Mouse (Mus musculus) embryonic stem cell, embryonic (primary cell): ENCODE results near the gene Heg1.

Experiments used
- CTCF ChIA-PET, 4 experiments: fragments of 300-600 bp in 2 of 4; fragments of 350-600 bp in 2 of 4; sonication (Branson Sonifier 250); formaldehyde crosslinking; loops; one replicate each; lab custom pipeline; 2022; ENCODE audit warnings: inconsistent platforms in 2 of 4; lab: Charles Lee
- POLR2A ChIA-PET, 4 experiments: fragments of 300-600 bp in 2 of 4; fragments of 350-600 bp in 2 of 4; sonication (Branson Sonifier 250); formaldehyde crosslinking; loops; one replicate each; lab custom pipeline; 2022; ENCODE audit warnings: antibody characterized with exemption in 4 of 4, inconsistent platforms in 1 of 4; lab: Charles Lee

Gene Heg1

DNA sequence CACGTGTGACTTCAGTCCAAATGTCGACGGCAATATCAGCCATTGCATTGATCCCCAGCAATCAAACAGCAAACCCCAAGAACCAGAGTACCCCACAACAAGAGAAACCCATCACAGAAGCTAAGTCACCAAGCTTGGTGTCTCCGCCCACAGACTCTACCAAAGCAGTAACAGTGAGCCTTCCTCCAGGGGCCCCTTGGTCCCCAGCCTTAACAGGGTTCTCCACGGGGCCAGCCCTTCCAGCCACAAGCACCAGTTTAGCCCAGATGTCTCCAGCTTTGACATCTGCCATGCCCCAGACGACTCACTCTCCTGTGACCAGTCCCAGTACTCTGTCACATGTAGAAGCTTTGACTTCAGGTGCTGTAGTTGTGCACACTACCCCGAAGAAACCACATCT lies 42.7 kb downstream of the Heg1 start:
- POLR2A ChIA-PET: interaction anchor here in 1 of 4 experiments (1.6 kb wide), 1 partner anchor 13 kb away, joined by 3 read pairs; no protein-coding TSS in a partner anchor
- CTCF ChIA-PET: interaction anchor here in 1 of 4 experiments (0.7 kb wide), 1 partner anchor 193 kb away, joined by 3 read pairs; no protein-coding TSS in a partner anchor

DNA sequence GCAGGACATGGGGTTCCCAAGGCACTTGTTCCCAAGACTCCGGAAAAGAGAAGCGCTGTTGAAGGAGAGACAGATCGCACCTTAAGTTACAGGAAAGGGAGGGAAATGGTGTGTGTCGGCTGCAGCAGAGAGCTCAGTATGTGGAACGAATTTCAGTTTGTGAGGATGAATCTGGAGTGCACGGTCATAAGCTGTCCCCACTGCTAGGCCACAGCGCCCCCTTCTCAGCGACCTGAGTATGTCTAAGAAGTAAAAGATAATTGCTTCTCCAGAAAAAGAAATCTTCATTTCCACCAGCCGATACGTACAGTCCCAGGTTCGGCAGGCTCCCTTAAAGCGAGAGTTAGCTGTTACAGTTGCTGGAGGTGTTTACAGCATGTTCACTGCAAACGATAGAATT lies 44.3 kb downstream of the Heg1 start:
- POLR2A ChIA-PET: interaction anchor here in 3 of 4 experiments (0.7 to 1.6 kb wide), 5 partner anchors 14 to 660 kb away, joined by 3 to 5 read pairs (median 3); no protein-coding TSS in a partner anchor
- CTCF ChIA-PET: interaction anchor here (0.6 to 1.4 kb wide), 10 partner anchors 11 to 585 kb away, joined by 3 to 8 read pairs (median 4); no protein-coding TSS in a partner anchor

DNA sequence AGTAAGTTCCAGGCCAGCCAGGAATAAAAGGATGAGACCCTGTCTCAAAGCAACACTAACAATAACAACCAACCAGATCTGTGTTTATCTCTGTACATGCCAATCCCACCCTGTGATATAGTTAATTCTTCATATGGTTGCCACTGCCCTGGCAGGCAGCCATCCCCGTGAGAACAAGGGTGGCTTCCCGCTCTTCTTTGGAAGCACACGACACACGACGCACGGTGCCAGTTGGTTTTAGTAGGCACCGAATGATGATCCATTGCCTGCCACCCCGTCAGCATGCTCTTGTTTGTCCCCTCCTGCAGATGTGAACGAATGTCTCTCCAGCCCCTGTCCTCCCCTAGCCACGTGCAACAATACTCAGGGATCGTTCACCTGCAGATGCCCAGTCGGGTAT lies 47.1 kb downstream of the Heg1 start:
- POLR2A ChIA-PET: no interaction called here
- CTCF ChIA-PET: interaction anchor here in 1 of 4 experiments (0.5 kb wide), 1 partner anchor 79 kb away, joined by 3 read pairs; no protein-coding TSS in a partner anchor

DNA sequence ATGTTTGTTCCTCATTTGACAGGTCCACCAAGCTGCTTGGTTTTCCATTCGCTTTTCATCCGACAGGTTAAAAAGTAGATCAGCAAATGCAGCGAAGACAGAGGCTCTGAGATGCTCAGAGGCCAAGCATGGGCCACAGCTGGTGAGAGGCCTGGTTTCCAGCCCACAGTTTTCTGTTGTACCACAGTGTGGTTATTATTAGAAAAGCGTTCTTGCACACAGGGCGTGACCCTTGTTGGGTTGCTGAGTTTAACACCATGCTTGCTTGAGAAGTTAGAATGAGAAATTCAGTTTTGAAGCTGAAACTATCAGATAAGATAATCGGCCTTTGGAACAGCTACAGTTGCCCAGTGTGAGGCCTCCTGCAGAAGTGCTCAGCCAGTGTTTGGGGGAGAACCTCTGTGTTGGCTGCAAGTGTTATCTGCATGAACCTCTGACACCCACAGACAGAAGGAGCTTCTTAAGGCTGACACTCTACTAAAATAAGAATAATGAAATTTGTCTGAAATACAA lies 48.1 kb downstream of the Heg1 start:
- CTCF ChIA-PET: interaction anchor here in 1 of 4 experiments (0.6 kb wide), 1 partner anchor 12 kb away, joined by 4 read pairs; no protein-coding TSS in a partner anchor
- POLR2A ChIA-PET: interaction anchor here in 2 of 4 experiments (0.6 to 1.2 kb wide), 3 partner anchors 9 to 553 kb away, joined by 3 to 4 read pairs (median 3); no protein-coding TSS in a partner anchor

DNA sequence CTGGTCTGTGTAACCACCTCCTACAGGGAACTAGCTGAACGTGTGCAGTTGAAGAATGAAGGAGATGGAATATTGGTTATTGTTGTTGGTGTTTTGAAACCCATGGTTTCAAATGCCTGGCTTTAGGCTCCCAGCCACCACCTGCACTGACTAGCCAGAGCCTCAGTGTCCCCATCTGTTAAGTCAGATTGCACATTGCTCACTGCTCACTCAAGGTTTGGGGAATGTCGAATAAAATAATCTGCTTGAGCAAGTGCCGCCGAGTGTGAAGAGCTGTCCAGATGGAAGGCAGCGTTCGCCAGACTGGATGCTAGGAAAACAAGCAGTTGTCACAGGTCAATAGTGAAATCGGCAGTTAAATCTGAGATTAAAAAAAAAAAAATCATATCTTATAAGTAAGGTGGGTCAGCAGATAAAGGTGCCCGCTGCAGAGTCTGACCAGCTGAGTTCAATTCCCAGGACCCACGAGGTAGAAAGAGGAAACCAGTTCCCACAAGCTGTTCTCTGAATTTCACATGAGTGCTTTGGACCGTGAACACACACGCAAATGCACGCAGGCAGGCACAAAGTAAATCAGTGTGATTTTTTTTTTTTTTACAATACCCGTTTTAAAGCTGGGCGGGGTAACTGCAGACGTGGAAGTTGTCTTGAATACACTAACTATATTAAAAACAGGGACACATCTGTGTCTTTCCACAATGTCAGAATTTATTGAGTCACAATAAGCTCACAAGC lies 48.8 kb downstream of the Heg1 start:
- POLR2A ChIA-PET: interaction anchor here in 3 of 4 experiments (0.5 to 3.8 kb wide), 12 partner anchors 9 to 553 kb away, joined by 3 to 20 read pairs (median 3); no protein-coding TSS in a partner anchor
- CTCF ChIA-PET: interaction anchor here in 3 of 4 experiments (0.5 to 2.0 kb wide), 5 partner anchors 12 to 406 kb away, joined by 3 to 8 read pairs (median 4); no protein-coding TSS in a partner anchor

DNA sequence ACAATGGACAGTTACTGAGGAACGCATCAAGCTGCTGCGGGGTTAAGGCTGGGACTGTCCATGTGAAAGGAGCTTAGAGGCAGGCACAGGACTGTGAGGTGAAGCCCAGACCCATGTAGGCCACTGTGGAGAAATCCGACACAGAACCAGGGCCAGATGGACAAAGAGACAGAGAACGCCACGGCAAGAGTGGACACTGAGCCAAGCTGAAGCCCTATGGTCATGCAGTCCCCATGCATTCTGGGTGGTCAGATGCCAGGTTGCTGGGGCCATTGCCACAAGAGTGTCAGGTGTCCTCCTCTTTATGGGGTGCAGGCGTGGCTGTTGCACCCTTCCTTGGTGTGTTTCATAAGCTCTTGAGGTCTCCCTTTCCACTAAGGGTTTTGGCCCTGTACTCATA lies 49.7 kb downstream of the Heg1 start:
- CTCF ChIA-PET: interaction anchor here in 2 of 4 experiments (0.5 to 2.0 kb wide), 4 partner anchors 11 to 217 kb away, joined by 3 to 10 read pairs (median 6); no protein-coding TSS in a partner anchor
- POLR2A ChIA-PET: interaction anchor here in 3 of 4 experiments (0.7 to 3.8 kb wide), 10 partner anchors 13 to 353 kb away, joined by 3 to 20 read pairs (median 3); partner anchors contain the start of gene Zfp148 (in 1 of the 3)

DNA sequence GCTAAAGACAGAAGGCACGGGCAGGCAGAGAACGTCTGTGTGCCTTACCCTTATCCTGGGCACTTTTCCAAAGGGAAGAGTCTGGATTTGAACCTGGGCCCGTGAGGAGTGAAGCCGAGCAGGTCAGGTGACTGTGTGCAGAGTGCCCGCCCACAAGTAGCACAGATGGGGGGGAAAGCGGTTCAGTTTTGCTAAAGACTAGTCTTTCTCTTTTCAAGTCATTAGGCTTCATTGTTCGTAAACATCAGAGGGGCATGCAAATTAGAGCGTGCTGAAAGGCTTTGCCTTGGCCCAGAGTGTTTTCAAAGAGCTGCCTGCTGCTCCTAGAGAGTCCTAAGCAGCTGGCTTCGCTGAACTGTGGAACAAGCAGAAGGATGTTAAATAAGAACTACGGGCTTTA lies 50.4 kb downstream of the Heg1 start:
- CTCF ChIA-PET: interaction anchor here in 3 of 4 experiments (0.5 to 2.0 kb wide), 19 partner anchors 10 to 1418 kb away, joined by 3 to 11 read pairs (median 3); partner anchors contain the start of genes Fyttd1 (in 1 of the 3) and Rubcn (in 1 of the 3)
- POLR2A ChIA-PET: interaction anchor here in 3 of 4 experiments (0.7 to 3.8 kb wide), 20 partner anchors 9 to 409 kb away, joined by 3 to 20 read pairs (median 3); partner anchors contain the start of gene Zfp148 (in 1 of the 3)

DNA sequence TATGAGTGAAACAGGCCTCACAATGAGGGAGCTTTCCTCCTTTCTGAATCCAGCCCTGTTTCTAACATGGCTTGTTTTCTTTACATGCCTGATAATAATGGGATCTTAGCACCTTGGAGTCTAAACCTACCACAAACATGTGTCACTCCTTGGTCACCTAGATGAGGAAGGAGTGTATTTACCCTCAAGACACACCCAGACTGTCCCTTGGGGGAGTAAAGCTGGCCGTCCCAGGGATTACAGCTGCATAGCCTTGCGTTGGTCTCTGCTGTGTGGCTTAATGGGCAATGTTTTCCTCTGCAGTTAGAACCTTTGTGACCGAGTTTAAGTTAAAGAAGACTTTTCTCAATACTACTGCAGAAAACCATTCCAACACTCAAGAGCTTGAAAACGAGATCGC lies 51.1 kb downstream of the Heg1 start:
- ChIA-PET POLR2A (interaction anchor here in 3 of 4 experiments (0.5 to 3.8 kb wide), 22 partner anchors 10 to 716 kb away, joined by 3 to 20 read pairs (median 3); partner anchors contain the start of gene Osbpl11 (in 1 of the 3)), CTCF (interaction anchor here in 3 of 4 experiments (0.5 to 2.0 kb wide), 22 partner anchors 9 to 1418 kb away, joined by 3 to 11 read pairs (median 3); partner anchors contain the start of genes Fyttd1 (in 1 of the 3) and Rubcn (in 1 of the 3))

DNA sequence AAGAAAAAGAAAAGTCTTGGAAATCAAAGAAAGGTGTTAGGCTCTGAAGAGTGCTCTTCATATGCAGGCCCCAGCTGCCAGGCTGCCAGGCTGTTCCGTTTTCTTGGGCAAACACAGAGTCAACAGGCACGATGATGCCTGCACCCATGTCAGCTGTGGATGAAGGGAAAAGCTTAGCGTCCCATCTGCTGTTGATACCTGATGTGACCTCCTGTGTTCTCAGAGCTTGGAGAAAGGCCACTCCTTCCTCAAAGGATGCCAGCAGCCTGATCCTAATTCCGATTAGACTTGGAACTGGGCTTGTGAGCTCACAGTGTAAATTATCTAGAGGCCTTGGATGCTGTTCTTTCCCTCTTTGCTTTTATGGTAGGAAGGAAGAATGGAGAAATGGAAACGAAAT lies 51.6 kb downstream of the Heg1 start:
- ChIA-PET POLR2A (interaction anchor here (0.5 to 3.8 kb wide), 11 partner anchors 12 to 551 kb away, joined by 3 to 20 read pairs (median 4); partner anchors contain the start of gene Osbpl11 (in 1 of the 4)), CTCF (interaction anchor here in 3 of 4 experiments (0.8 to 2.0 kb wide), 10 partner anchors 9 to 347 kb away, joined by 3 to 11 read pairs (median 4); no protein-coding TSS in a partner anchor)

DNA sequence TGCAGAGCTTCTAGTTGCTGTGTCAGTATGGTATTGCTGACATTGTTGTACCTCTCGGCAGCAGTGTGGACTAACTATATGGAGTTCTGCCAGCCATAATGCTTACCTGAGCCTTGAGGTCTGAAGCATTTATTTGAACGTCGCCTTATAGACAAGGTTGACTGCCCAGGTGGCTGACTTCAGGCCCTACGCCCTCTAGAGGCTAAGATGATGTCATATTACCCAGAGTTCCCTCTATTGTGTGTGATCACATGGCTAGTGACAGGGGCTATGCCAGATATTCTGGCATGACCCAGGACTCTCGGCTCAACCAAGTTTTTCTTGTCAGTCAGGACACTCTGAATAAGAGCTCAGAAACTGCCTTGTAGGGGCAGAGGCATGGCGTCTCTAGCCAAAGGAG lies 52.6 kb downstream of the Heg1 start:
- ChIA-PET CTCF (interaction anchor here in 3 of 4 experiments (0.9 to 1.7 kb wide), 7 partner anchors 8 to 177 kb away, joined by 3 to 5 read pairs (median 4); no protein-coding TSS in a partner anchor), POLR2A (interaction anchor here in 1 of 4 experiments (3.8 kb wide), 1 partner anchor 22 kb away, joined by 20 read pairs; no protein-coding TSS in a partner anchor)

DNA sequence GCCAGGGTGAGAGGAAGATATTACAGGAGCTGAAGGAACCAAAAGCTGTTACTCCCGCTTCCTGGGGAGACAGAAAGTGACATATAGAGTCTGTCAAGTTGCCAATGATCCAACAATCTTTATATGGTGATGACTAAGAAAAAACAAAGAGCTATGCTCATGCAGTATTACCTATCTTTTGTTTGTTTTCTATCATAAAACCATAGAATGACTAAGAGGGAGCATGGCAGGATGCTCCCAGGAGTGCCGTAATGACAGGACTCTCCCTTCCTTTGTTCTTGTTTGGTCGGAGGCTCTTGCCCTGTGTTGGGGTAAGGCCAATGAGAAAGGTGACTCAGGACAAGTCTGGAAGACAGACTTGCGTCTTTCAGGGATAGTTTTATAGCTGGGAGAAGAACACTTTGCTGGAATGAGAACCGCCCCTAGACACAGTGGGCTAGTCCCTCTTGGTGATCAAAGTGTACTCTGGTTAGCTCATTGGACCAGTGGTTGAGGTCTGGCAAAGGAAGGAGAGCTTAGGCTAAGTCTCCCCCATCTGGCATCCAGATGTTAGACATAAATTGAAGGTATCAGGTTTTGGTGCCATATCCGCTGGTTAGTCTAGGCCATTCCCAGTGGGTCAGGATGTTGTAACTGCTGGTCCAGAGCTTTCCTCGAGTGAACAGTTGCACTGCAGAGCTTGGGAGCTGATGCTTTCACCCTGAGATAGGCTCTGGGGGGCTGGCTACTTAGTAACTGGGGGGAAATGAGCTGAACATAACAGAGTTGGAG lies 55.0 kb downstream of the Heg1 start:
- ChIA-PET CTCF (interaction anchor here (0.5 to 3.1 kb wide), 25 partner anchors 11 to 617 kb away, joined by 3 to 10 read pairs (median 3); no protein-coding TSS in a partner anchor), POLR2A (interaction anchor here in 2 of 4 experiments (0.8 to 1.1 kb wide), 2 partner anchors 25 to 220 kb away, joined by 3 to 4 read pairs; no protein-coding TSS in a partner anchor)

DNA sequence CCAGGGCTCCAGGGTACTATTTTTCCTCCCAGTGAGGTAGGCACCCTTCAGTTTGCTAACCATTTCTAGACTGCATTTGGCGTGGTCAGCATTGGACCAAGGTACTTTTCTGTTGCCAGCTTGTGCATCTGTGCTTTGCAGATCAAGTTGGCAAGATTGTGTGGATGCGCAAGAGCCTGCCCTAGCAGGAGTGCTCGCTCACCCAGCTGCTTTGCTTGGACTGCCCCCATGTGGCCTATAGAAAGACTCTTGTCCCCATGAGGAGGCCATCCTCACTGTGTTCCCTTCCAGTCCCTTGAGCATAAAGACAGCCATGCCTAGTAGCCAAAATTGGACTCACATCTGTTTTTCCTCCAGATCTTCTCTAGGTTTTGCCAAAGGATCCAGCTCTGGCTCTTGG lies 55.6 kb downstream of the Heg1 start:
- POLR2A ChIA-PET: interaction anchor here in 2 of 4 experiments (0.6 to 0.8 kb wide), 2 partner anchors 65 to 220 kb away, joined by 3 read pairs; no protein-coding TSS in a partner anchor
- CTCF ChIA-PET: interaction anchor here (0.6 to 3.1 kb wide), 12 partner anchors 14 to 544 kb away, joined by 3 to 10 read pairs (median 3); no protein-coding TSS in a partner anchor

DNA sequence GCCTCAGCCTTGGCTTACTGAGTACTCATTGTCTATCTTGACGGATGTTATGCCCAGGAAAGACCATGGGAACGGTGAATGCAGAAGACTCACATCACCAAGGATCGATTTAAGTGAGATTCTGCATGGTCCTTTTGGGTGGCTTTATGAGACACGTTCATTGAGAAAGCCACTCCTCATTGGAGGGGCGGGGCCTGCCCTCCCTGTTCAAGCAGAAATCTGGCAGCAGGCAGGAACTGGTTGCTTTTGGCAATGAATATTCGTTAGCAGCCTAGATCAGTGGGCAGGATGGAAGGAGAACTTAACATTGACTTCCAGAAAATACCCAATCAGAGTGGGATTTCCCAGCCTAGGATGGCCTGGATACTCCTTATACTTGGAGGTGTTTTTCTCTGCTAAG lies 56.2 kb downstream of the Heg1 start:
- ChIA-PET CTCF (interaction anchor here in 2 of 4 experiments (0.6 to 3.1 kb wide), 4 partner anchors 140 to 181 kb away, joined by 4 to 10 read pairs (median 5); no protein-coding TSS in a partner anchor), POLR2A (interaction anchor here in 1 of 4 experiments (0.6 kb wide), 1 partner anchor 64 kb away, joined by 3 read pairs; no protein-coding TSS in a partner anchor)

DNA sequence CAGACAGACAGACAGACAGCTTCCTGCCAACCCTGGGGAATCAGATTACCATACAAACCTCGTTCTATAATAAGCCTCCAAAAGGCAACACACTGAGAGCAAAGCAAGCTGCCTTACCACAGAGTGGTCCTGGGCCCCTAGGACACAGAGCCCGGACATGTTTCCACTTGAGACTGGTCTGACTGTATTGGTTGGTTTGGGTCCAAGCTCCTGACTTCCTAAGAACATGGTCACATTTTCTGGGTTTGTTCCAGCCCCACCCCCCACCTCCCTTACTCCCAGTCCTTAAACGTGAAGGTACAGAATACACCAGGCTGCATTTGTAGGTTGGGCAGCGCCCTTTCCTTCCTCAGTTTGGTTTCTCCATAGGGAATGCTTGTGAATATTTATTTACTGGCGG lies 57.6 kb downstream of the Heg1 start:
- ChIA-PET POLR2A (interaction anchor here in 1 of 4 experiments (0.8 to 1.0 kb wide), 2 partner anchors 9 to 211 kb away, joined by 3 to 4 read pairs; no protein-coding TSS in a partner anchor), CTCF (interaction anchor here in 2 of 4 experiments (0.6 to 1.9 kb wide), 3 partner anchors 66 to 415 kb away, joined by 4 to 5 read pairs (median 4); no protein-coding TSS in a partner anchor)

DNA sequence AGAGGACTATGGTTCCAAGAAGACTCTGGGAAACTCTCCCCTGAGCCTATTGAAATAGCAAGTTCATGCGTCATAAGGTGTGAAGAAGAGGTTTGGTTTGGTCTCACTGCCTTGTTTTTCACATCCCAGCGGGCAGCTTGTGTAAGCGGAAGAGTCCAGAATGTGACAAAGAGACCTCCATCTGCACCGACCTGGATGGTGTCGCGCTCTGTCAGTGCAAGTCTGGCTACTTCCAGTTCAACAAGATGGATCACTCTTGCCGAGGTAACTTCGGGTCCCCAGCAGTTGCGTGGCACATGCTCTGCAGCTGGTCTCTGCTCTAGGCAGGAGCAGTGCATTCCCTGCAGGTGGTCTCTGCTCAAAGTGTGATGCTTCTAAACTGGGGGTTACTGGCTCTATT lies 58.1 kb downstream of the Heg1 start:
- ChIA-PET POLR2A (interaction anchor here in 1 of 4 experiments (1.0 to 1.5 kb wide), 2 partner anchors 9 to 39 kb away, joined by 3 to 4 read pairs; no protein-coding TSS in a partner anchor), CTCF (interaction anchor here in 2 of 4 experiments (0.6 to 1.9 kb wide), 3 partner anchors 66 to 416 kb away, joined by 4 to 5 read pairs (median 4); no protein-coding TSS in a partner anchor)
